Mouse (Mus musculus) spleen, adult 12 weeks (tissue): ENCODE measurements around the gene Npc1l1.
"Not testable (repeated sequence)": the region's sequence is repeated elsewhere in the genome, so short reads cannot be mapped to it uniquely, and the experiment has no call there.

Source experiments
- DNase-seq: peaks from one replicate; pipeline ENCODE4 v3.0.0; 2022; ENCODE audit warnings: low spot score

The Npc1l1 gene

DNA sequence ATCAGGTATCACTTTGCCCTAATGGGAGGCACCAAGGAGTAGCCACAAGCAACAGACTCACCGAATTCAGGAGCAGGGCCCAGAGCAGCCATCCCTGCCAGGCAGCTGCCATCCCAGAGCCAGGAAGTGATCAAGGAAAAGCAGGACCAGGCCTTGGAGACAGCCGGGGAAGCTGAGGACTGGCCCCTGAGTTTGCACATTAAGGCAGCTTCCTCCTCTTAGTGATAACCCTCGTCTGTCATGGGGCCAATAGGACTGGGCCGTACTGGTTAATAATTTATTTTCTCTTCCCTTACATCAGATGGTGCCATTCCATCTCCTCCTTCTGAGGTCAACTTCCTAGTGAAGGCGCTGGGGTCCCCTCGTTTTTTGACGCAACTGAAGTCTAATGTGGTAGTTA lies at the start of gene Npc1l1:
Gene Npc1l1, minus strand, starts transcription at position 132 of the 400 bp plus-strand sequence.
- no peak for DNase-seq

DNA sequence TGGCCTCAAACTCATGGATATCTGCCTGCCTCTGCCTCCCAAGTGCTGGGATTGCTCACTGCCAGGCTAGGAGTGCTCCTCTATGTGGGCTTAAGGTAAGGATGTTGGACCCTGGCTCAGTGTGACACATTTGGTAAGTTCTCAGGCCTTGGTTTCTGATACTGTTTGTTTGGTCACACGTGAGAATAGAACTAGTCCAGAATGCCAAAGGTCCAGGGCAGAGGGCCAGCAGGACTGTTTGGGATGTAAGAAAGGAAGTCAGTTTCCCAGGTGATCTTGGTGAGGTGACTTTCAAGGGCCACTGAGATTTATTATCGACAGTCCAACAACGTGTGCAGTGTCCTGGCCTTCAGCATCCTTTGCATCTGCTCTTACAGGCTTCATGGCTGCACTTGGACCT lies 46.5 kb upstream of the Npc1l1 start:
- DNase-seq: no peak

DNA sequence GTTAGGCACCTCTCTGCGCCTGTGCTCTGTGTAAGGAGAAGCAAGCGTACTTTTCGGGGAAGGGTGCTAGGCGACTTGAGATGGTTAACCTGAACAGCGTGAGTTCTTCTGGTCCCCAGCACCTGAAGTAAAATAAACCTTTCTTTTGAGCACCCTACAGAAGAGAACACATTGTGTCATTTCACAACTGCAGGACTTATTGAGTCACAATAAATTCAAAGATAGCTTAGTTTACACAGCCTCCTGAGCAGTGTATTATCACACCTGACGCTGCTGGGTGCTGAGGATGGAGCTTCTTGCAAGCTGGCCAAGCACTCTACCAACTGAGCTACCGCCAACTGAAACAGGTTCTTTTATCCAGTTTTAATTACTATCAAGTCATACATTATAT lies 45.1 kb upstream of the Npc1l1 start:
- no peak for DNase-seq

DNA sequence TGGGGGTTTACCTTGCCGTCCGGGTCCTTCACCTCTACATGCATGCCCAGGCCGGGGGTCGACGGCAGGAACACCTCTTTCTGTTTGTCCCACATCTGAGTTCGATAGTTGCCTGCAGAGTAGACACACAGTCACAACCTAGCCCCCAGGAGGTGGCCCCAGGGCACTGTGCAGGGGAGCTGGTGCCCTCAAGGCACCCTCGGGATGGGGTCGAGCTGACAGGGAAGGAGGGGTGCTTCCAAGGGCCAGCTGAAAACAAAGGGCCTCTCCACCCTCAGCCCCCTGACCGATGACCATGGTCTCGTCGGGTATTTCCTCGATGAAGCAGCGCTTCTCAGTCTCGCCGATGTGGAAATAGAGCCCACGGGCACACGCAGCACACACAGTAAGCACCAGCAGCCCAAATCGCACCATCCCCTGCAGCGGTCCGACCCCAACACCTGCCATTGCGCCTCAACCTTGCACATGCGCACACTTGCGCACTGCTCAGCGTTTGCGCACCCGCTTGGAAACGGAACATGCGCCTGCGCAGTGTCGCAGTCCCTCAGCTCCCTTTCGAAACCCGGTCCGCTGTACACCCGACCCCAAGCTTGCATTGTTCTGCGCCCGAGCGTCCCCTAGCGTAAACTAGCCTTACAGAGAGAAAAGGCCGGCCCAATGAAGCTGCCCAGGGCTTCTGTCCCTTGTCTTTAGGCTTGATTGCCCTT lies 44.6 kb upstream of the Npc1l1 start, which contains the start of gene Tmed4:
Gene Tmed4, minus strand, starts transcription at position 484 of the 707 bp plus-strand sequence.
- DNase-seq: peak; percentile 83

DNA sequence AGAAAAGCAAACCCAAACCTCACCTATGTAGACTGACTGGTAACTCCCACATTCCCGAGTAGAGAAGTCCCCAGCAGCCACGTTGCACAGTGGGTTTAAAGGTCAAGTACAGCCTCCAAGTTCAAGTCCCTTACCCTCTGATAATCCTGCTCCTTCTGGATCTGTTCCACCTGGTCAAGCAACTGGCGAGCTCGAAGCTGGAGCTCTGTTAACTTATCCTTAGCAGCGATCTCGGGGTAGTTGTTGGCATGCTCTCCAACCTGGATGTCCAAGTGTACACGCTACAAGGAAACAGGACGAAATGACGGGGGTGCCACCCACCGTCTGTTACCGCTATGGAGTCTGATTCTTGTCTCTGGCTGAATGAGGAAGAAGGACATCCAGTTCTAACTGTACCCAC lies 43.7 kb upstream of the Npc1l1 start:
- DNase-seq: no peak

DNA sequence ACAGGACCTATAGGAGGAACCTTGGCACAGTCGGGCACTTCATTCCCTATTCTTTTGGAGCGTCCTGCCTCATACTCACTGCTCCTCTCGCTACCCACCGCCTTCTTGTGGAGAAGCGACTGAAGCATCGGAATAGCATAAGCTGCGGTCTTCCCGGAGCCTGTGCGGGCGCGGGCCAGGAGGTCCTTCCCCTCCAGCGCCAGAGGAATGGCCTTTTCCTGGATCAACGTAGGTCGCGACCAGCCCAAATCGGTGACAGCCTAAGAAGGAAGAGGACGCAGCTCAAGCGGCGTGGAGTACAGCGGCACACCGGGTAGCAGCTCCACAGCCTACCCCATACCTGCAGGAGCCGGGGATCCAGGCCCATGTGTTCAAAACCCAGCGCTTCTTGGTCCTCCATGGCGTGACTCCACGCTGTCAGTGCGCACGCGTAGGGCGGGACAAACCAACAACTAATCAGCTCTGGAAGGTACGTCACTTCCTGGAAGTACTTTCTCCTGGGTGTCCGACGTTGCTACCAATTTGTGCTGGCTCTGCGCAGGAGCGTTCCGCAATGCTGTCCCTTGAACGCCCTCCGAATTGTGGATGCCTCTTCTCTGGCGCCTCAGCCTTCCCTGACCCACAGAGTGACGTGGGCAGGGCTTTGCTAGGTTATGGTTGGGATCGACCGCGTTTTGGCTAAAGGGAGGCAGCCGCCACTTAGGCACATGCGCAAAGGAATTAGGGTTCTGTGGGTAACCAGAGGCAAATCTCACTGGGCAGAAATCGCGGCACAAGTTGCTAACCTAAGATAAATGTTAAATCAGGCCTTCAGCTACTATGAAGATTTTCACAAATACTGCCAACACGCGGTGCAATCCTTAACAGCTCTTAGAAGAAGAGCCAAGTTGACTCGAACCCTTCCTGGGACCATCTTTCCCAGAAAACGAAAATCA lies 37.6 kb upstream of the Npc1l1 start, which contains the start of gene Ddx56:
Gene Ddx56, minus strand, starts transcription at position 453 of the 935 bp plus-strand sequence.
- peak; percentile 82 for DNase-seq

DNA sequence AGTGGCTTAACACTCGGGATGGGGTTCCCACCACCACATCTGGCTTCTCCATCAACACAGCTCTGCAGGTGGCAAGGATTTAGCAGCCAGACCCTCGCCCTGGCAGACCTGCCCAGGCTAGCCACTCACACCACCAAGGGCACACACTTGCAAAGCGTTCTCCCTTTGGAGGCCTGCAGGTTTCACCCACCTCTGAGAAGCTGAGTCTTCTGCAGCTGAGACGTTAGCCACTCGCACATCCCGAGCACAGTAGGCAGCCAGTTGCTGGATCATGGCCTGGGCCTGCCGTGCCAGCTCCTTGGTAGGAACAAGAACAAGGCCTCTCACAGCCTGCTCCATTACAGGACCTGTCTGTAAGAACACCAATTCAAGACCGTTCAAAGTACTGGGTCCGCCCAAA lies 36.7 kb upstream of the Npc1l1 start:
- DNase-seq: no peak

DNA sequence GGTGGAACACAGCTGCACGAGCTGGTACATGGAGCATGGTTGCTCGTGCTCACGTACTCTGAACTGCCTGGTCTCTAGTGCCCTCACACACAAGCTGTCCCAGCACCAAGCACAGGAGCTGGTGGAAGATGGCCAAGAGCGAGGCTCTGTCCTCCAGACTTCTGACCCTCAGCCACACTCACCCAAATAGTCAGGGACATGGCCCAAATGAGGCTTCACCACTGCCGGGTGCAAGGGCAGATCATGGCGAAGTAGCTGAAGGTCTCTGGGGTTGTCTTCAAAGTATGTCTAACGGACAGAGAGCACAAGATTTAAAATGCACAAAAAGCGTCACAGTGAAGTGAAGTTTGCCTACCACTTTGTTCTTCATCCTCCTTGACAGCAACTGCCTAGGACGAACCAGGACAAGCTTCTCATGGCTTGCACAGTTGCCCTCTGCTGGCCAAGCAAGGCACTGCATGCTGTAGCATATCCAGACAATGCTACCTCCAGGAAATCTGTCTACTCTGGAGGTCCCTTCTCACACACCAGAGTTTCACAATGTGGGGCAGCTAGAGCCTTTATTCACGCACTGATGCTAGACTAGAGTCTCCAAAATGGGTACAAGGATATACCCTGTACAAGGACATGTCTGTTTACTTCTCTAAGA lies 31.6 kb upstream of the Npc1l1 start:
- DNase-seq: peak; percentile 59

DNA sequence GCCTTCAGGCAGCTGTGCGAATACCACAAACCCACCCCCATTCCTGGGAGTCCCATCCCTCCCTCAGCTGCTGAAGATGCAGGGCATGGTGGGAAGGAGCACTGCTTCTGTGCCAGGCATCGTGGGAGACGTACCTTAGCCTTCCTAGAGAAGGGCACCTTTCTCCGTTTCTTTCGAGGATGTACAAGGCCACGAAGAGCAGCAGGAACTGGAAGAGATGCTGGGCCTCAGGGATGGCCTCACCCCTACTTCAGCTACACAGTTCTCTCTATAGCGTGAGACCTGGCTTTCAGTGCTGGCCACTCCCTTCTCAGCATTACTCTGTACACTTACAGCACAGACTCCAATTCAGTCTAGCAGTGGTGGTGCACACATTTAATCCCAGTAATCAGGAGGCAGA lies 29.5 kb upstream of the Npc1l1 start:
- no peak for DNase-seq

DNA sequence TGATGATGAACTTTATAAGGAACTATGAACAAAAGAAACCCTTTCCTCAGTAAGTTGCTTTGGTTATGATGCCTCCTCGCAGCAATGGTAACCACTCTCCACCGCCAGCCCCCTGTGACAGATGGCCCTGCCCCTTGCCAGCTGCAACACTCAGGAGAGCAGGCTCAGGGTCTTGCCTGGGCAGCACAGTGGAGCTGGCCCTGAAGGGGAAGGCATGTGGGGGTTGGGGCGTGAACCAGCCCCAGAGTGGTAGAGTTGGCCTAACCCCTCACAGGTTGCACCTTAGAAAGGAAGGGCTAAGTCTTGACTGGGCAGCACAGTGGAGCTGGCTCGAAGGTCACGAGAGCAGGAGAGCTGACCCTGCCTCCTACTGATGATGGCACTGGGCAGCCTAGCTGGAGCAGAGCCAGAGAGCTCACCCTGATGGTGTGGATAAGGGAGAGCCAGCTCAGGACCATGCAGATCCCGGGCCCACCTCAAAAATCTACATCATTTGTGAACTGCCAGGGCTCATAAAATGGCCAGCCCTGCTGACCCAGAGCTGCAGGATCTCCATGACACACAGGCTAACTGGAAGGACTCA lies 26.6 kb upstream of the Npc1l1 start:
- no peak for DNase-seq

DNA sequence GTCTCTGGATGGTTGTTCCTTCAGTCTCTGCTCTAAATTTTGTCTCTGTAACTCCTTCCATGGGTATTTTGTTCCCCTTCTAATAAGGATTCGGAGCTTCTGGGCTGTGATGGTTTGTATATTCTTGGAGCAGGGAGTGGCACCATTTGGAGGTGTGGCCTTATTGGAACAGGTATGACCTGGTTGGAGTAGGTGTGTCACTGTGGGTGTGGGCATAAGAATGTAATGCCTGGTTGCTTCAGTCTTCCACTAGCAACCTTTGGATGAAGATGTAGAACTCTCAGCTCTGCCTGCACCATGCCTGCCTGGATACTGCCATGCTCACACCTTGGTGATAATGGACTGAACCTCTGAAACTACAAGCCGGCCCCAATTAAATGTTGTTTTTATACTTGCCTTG lies 24.7 kb upstream of the Npc1l1 start:
- DNase-seq: not testable (repeated sequence)

DNA sequence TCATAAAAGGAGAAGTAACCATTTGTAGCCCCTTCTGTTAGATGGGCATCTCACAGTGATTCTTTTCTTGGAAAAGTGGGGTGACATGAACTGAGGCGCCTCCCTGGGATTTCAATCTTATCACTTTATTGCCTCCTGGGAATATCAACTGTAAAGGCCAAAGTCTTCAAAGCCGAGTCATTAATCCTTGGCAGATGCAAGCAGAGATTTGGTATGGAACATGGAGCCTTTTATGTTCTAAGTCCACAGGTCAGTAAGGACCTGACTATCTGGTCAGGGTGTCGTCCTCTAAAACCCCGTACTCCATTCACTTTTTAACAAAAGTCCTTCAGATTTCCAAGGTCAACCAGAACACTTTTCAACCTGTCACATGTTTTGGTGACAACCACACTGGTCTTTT lies 22.9 kb upstream of the Npc1l1 start:
- DNase-seq: no peak

DNA sequence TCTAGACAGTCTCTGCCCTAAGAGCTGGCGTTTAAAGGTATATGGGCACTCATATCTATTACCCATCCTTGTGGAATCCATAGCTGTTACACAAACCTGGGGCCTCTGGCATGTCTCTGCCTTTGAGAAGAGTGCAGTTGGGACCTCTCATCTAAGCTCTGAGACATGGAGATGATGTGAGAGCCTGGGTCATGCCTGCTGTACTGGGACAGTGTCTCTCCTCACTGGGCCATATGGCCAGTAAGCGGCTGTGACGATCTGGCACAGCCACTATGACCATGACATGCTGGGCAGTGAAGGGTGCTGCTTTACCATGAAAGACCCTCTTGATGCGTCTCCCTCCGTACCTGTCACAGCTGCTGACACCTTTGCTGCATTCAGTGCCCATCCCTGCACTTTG lies 22.3 kb upstream of the Npc1l1 start:
- DNase-seq: no peak

DNA sequence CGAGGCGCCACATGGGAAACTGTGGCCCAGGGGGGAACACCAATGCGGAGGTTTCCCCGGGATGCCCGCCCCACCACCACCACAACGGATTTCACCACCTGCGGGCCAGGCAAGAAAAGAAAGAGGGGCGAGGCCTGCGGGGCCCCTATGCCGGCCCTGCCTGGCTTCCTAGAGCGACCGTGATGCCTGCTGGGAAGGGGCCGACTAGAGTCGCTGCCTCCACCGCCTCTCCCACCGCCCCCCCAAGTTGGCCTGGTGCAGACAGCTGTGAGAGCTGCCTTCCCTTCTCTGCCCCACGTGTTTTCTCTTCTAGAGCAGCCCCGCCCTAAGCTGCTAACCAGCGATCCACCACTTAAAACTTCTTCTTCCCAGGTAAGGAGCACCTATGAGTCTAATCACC lies 14.8 kb upstream of the Npc1l1 start:
- no peak for DNase-seq

DNA sequence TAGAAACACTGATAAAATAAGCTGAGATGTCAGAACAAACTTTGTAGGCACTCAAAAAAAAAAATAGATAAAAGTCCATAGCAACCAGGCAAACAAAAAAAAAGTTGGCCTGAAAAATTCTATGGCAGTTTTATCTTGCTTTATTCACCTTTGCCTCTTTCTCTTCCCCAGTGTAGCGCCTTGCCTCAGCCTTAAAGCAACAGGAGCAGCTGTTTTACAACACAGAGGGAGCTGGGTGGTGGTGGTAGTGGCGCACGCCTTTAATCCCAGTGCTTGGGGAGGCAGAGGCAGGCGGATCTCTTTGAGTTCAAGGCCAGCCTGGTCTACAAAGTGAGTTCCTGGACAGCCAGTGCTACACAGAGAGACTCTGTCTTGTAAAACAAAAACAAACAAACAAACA lies 3.1 kb upstream of the Npc1l1 start:
- no peak for DNase-seq

DNA sequence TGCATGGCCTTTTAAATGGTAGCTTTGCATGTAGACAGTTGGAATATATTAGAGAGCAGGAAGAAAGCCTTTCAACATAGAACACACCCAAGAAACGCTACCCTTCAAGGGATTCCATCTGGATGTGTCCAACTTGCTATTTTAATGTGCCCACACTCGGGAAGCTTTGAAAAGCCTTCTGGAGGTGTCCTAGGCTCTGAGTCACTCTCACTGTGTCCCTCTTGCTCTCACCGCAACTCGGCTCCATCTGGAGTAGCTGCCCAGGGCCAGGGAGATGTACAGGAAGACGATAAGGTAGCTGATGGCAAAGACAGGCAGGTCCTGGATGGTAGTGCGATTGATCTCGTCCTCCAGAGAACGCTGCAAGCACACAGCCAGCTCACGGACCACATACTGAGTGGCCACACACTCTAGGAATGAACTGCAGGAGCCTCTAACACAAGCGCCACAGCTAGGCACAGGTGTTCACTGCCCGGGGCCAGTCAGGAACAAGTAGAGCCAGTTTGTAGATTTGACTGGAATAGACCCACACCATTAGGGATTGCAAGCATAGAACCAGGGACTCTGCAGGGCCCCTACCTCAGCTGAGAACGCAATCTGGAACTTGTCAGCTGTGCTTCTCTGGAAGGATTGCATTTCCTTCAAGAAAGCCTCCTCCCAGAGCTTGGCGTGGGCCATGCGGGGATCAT lies 5.3 kb downstream of the Npc1l1 start:
- no peak for DNase-seq

DNA sequence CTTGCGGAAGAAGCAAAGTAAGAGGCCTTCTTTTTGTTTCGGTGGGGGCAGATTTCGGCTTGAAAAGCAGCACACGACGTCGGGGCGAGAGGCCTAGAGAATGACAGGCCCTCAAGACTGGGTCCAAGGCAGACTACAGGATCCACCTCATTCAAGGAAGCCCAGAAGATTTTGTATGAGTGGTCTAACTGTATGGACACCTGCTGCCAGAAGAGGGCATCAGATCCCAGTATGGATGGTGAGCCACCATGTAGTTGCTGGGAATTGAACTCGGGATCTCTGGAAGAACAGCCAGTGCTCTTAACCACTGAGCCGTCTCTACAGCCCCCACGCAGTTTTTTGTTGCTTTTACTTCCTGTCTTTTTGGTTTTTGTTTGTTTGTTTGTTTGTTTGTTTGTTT lies 7.8 kb downstream of the Npc1l1 start:
- DNase-seq: no peak

DNA sequence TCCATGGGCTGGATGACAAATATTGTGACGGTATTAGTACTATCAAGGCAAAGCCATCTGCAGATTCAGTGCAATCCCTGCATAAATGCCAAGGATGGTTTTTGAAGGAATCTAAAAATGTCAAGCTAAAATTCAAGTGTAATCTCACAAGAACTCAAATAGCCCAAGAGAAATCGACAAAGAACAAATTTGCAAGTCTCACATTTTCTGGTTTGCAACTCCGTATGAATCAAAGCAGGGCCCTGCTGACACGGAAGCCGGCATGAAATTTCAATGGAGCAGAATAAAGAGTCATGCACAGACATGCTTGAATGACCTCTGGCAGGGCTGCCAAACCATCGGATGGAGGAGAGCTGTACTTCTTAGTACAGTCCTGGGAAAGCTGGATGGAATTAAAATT lies 10.0 kb downstream of the Npc1l1 start:
- no peak for DNase-seq

DNA sequence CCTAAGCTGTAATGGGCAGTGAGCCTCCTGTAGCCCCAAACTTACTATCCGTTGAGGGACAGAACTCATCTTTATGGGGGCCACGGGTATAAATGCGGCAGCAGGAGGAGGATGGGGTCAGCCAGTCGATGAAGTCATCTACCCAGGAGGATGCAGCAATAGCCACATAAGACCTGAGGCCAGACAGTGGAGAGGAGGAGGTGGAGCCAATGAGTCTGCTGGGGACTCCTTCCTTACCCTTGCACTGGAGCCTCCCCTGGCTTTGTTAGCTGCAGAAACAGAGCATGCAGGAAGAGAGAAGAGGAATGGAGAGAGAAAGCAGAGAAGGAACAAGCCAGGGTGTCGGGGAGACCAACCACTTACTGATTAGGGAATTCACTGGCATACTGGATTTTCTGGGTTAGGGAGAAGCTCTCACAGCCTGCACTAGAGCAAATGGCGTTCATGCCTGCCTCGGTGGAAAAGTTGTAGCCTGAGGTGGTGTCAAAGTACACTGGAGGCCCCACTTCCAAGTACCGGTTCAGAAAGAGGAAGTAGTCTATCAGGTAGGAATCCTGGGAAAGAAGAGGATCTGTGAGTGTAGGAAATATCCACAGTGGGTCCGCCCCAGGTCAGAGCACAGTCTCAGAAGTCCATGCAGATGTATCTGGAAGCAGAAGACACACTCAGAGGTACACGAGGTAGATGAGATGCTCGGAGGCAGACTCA lies 11.6 kb downstream of the Npc1l1 start:
- DNase-seq: no peak

DNA sequence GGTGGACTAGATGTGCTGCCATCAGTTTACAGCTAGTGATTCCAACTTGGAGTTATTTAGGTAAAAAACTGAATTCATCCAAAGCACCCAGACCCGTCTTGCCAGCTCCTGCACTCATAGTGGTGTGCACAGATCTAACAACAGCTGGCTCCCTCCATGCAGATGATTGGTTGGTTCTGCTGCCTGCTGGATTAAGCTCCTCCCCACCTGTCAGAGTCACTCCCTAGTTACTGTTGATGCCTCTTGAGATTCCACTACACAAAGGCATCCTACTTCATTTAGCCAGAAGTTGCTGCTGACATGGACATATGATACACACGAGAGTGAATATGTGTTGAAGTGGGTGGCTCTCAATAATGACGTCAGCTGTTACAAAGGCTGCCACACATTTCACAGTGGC lies 13.1 kb downstream of the Npc1l1 start:
- no peak for DNase-seq

DNA sequence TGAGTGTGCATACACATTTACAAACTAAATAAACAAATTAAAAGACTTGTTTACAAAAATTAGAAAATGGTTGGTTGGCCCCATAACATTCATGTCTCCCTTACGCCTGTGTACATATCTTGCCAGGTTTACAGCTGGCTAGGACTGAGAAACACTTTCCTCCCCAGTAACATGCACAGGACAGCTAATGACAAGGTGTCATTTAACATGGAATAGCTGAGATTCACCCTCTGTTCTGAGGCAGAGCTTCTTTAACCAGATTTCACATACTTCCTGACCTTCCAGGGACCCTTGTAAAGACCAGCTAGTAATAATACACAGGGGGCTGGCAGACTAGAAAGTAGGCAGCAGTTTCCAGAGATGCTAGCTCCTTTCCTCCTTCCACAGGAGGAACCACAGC lies 21.8 kb downstream of the Npc1l1 start:
- DNase-seq: no peak
